Mouse (Mus musculus): ENCODE measurements around the gene Gpr19. TPM values are rescaled to one million over a fixed set of nuclear protein-coding genes. Genes with fewer than 3 reads are reported as not detected.

Gpr19 gene
- polyA plus RNA-seq, 1 experiment, result 39.2 TPM

DNA sequence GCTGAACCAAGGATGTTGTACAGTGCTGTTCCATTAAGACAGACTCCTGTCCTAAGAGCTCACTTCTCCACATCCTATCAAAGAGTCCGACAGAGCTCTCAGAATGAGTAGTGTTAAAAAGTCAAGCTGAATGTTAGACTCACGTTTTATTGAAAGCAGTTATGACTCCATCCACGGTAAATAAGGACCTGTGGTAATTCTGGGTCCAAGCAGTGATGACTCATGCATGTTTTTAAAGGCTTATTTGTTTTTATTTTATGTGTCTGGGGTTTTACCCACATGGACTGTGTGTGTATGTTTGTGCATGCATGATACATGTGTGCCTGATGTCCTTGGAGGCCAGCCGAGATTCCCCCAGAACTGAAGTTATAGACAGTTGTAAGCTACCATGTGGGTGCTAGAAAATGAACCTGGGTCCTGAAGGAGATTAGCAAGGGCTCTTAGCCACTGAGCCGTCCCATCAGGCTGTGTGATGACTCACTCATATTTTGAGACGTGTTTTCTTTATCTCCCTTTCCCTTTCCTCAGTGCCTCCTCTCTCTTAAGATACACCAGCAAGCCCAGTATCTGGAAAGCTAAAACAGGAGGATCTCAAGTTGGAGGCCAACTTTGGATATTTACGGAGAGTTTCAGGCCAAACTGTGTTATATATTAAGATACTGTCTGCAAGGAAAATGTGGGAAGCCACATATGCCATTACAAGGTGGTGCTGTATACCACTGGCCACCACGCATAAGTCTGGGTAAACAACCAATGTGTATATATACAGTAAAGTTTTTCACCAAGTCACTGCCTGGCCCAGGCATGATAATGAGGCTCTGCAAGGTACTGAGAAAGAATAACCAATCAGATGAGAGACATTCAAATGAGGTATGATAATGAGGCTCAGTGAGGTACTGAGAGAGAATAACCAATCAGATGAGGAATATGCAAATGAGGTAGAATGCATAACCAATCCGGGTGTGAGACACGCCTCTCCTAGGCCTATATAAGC, 5.8 kb upstream of the Gpr19 start:
- DNase-seq (ENCODE audit: low read depth), result no peak
- TF ChIP-seq CTCF (IDR thresholded peaks at IDR 0.05; ENCODE audit: borderline replicate concordance, extremely low read depth, insufficient read depth, insufficient read length), result no peak
- TF ChIP-seq POLR2A (IDR thresholded peaks at IDR 0.05; ENCODE audit: borderline replicate concordance, extremely low read depth, insufficient read depth, insufficient read length, poor library complexity, severe bottlenecking), result no peak

DNA sequence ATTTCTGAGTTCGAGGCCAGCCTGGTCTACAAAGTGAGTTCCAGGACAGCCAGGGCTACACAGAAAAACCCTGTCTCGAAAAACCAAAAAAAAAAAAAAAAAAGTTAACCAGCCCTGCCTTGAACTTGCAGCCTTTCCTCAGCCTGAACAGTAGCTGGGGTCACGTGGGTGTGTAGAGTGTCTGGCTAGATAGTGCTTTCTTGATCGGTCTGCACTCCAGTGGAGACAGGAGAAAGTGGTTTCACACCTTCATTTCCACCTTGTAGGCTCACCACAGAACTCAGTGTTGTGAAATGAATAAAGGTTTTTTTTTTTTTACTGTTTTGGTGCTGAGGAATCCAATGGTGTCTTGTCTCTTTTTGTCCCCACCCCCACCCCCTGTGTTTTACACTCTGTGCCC, 5.0 kb upstream of the Gpr19 start:
- TF ChIP-seq CTCF (IDR thresholded peaks at IDR 0.05; ENCODE audit: borderline replicate concordance, extremely low read depth, insufficient read depth, insufficient read length) (no peak), POLR2A (IDR thresholded peaks at IDR 0.05; ENCODE audit: borderline replicate concordance, extremely low read depth, insufficient read depth, insufficient read length, poor library complexity, severe bottlenecking) (no peak)
- DNase-seq (ENCODE audit: low read depth), result no peak

DNA sequence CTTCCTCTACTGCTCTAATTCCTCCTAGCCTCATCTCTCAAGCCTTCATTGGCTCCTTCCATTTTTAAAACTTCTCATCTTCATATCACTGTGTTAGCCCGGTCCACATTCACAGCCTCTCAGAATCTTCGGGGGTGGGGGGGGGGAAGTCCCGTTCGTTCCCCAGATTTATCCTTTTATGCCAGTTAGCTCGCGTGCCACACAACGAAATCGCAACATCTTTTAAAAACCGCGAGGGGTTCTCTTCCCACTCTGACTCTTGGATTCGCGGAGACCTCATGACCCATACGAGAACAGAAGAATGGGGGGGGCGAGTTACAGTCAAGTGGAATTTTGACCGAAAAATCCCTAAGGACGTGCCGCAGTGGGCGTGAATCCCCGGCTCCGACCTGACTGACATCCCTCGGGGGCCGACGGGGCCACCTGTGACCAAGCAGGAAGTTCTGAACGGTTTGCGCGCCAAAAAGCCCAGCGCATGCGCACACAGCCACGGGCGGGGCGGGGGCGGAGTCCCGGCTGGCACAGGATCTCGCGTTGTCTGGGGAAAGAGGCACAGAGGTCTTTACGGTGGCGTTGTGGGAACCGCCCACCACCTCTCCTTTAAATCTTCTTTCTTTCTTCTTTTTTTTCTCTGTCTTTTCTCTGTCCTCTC, 809 bp downstream of the Gpr19 start:
- no peak for TF ChIP-seq CTCF (IDR thresholded peaks at IDR 0.05; ENCODE audit: borderline replicate concordance, extremely low read depth, insufficient read depth, insufficient read length)
- TF ChIP-seq POLR2A (IDR thresholded peaks at IDR 0.05; ENCODE audit: borderline replicate concordance, extremely low read depth, insufficient read depth, insufficient read length, poor library complexity, severe bottlenecking), result peak; percentile 78; the same call in 1 of the 2 replicates
- DNase-seq (ENCODE audit: low read depth), result peak; percentile 97

DNA sequence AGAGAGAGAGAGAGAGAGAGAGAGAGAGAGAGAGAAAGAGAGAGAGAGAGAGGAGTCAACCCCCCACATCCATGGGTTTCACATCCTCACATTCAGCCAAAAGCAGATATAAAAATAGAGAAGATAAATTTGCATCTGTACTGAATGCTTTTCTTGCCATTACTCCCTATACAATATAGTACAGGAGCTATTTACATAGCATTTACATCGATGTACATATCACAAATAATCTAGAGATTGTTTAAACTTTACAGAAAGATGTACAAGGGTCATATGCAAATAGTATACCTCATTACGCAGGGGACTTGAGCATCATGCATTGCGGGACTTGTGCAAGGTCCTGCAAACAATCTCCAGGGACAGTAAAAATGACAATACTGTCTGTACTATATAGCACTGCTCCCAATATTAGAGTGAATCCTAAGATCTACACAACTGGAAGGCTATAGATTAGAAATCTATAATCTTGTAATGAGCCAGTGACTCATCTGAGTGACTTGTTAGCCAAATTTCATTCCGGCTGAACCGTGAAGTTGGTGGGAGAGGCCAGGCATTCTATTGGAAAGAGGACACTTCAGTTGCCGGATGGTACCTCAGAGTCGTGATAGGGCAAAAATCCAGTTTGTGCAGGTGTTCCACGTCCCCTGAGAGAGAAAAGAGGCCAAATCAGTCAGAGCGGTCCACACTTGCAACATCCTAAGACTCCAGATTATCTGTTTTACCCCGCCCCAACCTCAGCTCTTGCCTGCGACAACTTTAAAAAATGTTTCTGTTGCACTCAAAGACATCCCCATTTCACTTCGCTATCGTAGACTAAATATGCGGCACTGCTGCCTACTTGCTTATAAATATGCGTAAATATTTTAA, 1.6 kb downstream of the Gpr19 start:
- DNase-seq (ENCODE audit: low read depth), result no peak
- no peak for TF ChIP-seq CTCF (IDR thresholded peaks at IDR 0.05; ENCODE audit: borderline replicate concordance, extremely low read depth, insufficient read depth, insufficient read length)
- no peak for TF ChIP-seq POLR2A (IDR thresholded peaks at IDR 0.05; ENCODE audit: borderline replicate concordance, extremely low read depth, insufficient read depth, insufficient read length, poor library complexity, severe bottlenecking)

DNA sequence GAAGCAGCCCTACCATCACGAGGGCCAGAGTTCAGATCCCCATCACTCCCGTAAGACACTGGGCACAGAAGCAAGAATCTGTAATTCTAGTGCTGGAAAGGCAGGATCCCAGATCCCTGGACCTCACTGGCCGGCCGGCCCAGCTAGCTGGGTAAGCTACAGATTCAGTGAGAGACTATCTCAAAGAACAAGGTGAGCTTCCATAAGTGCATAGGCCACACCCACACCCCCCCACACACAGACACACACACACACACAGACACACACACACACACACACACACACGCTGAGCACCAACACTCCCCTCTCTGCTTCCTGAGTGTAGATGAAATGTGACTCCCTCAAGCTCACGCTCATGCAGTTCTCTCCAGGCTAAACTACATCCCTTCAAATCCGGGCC, 7.9 kb downstream of the Gpr19 start:
- TF ChIP-seq POLR2A (IDR thresholded peaks at IDR 0.05; ENCODE audit: borderline replicate concordance, extremely low read depth, insufficient read depth, insufficient read length, poor library complexity, severe bottlenecking) (no peak), CTCF (IDR thresholded peaks at IDR 0.05; ENCODE audit: borderline replicate concordance, extremely low read depth, insufficient read depth, insufficient read length) (no peak)
- DNase-seq (ENCODE audit: low read depth), result no peak

DNA sequence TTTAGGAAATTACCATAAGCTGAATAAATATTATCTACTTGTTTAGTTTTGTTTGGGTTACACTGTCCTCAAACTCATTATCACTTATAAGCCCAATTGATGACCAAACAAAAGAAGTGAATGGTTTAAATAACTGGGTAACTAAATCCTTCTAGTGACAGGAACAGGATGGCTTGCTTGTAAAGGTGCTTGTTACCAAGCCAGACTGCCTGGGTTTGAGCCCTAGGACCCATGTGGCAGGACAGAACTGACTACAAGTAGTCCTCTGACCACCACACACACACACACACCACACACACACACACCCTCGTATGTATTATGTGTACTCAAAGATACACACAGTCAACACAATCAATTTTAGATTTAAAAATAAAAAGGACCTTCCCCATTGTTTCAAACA, 8.6 kb downstream of the Gpr19 start:
- no peak for TF ChIP-seq POLR2A (IDR thresholded peaks at IDR 0.05; ENCODE audit: borderline replicate concordance, extremely low read depth, insufficient read depth, insufficient read length, poor library complexity, severe bottlenecking)
- TF ChIP-seq CTCF (IDR thresholded peaks at IDR 0.05; ENCODE audit: borderline replicate concordance, extremely low read depth, insufficient read depth, insufficient read length), result no peak
- DNase-seq (ENCODE audit: low read depth), result no peak

DNA sequence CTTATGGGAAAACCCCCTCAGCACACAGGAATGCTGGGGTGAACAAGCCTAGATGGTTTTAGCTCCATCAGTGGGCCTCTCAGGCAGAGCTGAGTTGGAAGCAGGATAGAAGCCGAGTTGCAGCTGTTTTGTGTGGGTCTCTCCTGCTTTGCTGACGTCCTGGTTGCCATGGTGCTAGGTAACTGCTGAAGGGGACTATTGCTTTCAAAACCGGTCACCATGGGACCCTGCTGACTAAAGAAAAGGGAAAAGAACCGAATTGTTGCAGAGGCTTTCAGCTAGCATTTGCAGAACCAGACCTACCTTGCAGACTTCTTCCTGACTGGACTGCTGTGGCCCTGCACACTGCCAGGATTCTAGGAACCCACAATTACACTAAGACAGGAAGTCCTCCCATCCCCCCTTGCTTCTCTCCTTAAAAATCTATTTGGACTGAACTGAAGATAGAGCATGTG, 9.8 kb downstream of the Gpr19 start:
- DNase-seq (ENCODE audit: low read depth), result peak; percentile 92
- TF ChIP-seq CTCF (IDR thresholded peaks at IDR 0.05; ENCODE audit: borderline replicate concordance, extremely low read depth, insufficient read depth, insufficient read length), result no peak
- 0 out of 2 replicates have a peak, but pooled peaks have one; percentile 14 for TF ChIP-seq POLR2A (IDR thresholded peaks at IDR 0.05; ENCODE audit: borderline replicate concordance, extremely low read depth, insufficient read depth, insufficient read length, poor library complexity, severe bottlenecking)

DNA sequence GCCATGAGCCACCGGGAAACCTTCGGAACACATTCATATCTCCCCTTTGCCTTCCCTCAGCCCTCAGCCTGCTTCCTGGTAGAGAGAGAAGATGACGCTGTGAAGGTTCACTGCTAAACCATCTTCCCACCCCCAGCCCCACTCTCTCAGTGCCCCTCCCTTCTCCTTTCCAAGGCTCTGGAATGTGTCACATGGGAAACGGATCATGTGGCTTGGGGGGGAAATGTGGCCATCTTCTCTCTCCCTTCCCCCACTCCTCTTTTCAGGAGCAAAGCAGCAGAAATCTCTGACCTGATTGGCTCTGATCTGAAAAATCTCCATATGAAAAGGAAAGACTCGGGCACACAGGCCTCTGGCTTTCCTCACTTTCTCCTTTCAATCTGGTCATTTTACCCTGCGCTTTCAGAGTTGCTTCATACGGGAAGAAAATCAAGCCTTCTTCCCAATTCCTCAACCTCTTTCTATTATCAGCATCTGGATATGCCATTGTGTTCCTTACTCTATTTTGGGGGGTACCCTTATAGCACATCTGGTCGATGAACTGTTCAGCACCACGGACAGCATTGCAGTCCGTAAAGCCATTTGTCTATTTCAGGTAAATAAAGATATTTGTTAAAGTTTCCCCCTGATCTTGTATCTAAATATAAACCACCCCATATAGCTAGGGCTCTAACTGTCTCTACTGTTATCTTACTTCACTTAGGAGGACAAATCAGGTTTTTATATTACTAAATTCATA, 10.5 kb downstream of the Gpr19 start:
- no peak for TF ChIP-seq CTCF (IDR thresholded peaks at IDR 0.05; ENCODE audit: borderline replicate concordance, extremely low read depth, insufficient read depth, insufficient read length)
- TF ChIP-seq POLR2A (IDR thresholded peaks at IDR 0.05; ENCODE audit: borderline replicate concordance, extremely low read depth, insufficient read depth, insufficient read length, poor library complexity, severe bottlenecking), result peak; percentile 66; the same call in 1 of the 2 replicates
- peak; percentile 99 for DNase-seq (ENCODE audit: low read depth)

DNA sequence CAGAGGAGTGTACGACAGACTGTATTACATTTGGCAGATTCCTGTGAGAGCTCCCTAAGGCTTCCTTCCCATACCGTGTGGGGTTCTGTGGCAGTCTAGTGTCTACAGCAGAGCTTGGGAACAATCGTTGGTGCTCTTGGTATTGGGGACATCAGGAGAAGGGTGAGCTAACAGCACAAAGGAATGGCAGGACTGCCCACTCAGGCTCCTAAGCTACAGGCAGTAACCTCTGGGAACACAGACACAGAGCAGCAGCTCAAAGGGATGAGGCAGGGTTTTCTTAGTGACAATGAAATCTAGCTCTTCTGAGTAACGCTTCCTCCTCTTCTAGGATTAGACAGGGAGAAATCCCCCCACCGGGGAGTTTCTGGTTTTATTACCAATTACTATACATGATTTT, 11.4 kb downstream of the Gpr19 start:
- TF ChIP-seq POLR2A (IDR thresholded peaks at IDR 0.05; ENCODE audit: borderline replicate concordance, extremely low read depth, insufficient read depth, insufficient read length, poor library complexity, severe bottlenecking), result peak; percentile 17; the same call in 1 of the 2 replicates
- no peak for TF ChIP-seq CTCF (IDR thresholded peaks at IDR 0.05; ENCODE audit: borderline replicate concordance, extremely low read depth, insufficient read depth, insufficient read length)
- peak; percentile 70 for DNase-seq (ENCODE audit: low read depth)

DNA sequence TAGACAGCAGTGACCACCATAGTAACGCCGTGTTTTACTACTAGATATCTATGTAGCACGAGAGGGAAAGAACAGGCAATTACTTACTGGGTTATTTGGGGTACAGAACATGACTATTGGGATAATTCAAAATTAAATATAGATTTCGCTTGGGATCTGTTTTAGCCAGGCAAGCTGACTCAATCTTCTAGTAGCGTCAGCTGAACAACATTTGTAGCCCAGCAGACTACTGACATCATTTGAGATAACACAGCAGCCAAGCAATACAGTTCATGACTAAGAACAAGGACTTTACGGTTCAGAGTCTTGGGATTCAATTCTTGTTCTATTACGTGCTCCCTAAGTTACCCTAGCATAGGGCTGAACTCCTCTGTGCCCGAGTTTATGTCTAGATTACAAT, 11.9 kb downstream of the Gpr19 start:
- DNase-seq (ENCODE audit: low read depth), result no peak
- no peak for TF ChIP-seq POLR2A (IDR thresholded peaks at IDR 0.05; ENCODE audit: borderline replicate concordance, extremely low read depth, insufficient read depth, insufficient read length, poor library complexity, severe bottlenecking)
- TF ChIP-seq CTCF (IDR thresholded peaks at IDR 0.05; ENCODE audit: borderline replicate concordance, extremely low read depth, insufficient read depth, insufficient read length), result no peak
